Mouse (Mus musculus) common myeloid progenitor, adult 5-6 weeks (primary cell): Measurements from ENCODE around the gene Gm20481. TPM values are rescaled to one million over a fixed set of nuclear protein-coding genes. Genes with fewer than 3 reads are reported as not detected.
"Not testable (repeated sequence)": the region's sequence is repeated elsewhere in the genome, so short reads cannot be mapped to it uniquely, and the experiment has no call there.

Experiments used
- ATAC-seq: replicated peaks from 2 replicates; pipeline ENCODE4 v1.8.0; 2016; ENCODE audit warnings: low read depth, mild to moderate bottlenecking, moderate TSS enrichment, inconsistent platforms; ENCODE audit not compliant: poor library complexity, severe bottlenecking
- total RNA-seq: library from RNA; stranded (forward); fragments of 200-1000, 187-1606 nt; gene quantifications from 2 replicates; pipeline ENCODE4 v1.2.3, GENCODE M21; 2017

Gene Gm20481
- total RNA-seq, 1 experiment from 2014 or later: not detected

DNA sequence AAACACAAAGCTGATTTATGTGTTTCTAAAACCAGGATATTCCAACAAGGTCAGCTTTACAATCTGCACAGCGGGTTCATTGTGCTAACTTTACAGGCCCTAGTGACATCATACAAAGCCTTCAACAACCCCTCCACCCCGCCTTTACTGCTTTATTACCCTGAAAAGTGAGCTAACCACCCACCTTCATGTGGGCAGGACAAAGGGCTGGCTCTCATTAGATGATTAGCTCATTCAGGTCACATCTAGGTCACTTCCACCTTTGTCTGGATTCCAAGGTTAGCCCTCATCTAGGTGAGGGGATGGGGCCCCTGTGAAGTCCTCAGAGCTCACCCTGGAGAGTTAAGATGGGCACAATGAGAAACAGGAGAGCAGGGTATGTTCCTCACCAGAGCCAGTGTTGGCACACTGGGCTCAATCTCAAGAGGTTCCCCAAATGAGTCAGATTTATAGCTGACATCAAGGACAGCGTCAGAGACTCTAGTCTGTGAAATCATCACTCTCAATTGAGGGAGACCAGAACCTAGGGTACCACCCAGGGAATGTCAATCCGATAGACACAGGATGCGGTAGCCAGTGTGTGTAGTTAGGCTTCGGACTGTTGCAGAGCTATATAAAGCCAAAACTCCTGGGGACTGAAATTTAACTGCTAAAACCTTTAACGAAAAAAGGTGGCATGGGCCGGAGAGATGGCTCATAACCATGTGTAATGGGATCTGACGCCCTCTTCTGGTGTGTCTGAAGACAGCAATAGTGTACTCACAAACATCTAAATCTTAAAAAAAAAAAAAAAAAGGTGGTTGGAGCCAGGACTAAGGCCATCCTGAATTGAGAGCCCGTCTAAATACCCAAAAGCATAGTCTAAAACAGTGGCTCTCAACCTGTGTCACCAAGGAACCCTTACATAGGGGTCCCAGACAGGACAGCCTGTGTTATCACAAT lies 18.9 kb upstream of the Gm20481 start:
- no peak for ATAC-seq

DNA sequence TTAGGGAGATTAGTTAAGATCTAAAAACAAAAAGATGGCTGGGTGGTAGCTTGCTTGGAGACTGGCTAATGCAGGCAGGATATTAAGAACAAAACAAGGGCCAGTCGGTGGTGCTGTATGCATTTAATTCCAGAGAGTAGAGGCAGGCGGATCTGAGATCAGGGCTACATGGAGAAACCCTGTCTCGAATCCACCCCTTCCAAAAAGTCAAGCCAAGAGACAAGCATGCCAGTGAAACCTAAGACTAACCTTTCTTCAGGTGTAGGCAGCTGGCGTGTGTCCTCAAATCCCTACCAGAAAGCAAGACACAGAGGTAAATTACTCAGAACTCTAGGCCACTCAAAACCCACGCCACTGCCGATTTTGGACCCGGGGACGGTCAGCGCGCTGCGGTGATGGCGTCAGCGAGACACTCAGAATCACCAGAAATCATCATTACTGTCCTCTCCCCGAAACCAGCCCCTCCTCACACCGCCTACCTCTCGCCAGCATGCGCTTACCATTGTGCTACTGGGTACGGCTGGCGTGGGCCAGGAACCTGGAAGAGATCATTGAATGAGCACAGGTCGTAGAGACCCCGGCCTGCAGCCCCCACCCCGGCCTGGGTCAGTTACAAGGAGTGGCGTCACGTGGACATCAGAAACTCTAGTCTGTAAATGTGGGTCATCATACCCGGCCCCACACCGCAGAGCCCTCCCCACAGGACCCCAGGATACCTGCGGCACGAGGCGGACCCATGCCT lies 17.9 kb upstream of the Gm20481 start:
- ATAC-seq: no peak

DNA sequence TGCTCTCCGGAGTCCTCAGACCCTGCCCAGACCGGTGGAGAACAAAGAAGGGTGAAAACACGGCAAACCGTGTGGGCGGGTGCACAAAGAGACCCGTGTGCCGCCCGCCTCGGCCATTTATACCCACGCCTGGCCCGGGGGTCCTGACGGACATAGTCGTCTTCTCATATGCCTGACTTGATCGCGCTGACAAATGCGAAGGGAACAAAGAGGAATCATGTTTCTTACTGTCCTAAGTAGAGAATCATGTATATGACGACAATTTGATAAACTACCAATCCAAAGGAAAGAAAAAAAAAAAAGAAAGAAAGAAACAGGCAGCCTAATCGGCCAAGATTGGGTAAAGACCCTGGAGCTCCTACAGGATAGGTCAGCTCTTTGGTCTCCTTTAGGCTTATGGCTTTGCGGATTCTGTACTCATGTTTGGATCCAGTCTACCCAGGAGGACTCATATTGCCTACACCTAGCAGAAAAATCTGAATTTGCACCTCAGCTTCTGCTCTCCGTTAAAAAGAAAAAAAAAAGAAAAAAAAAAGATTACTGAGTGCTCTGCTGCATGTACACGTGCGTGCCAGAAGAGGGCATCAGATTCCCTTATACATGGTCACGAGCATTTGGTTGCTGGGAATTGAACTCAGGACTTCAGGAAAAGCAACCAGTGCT lies 17.2 kb upstream of the Gm20481 start:
- ATAC-seq: peak; percentile 81

DNA sequence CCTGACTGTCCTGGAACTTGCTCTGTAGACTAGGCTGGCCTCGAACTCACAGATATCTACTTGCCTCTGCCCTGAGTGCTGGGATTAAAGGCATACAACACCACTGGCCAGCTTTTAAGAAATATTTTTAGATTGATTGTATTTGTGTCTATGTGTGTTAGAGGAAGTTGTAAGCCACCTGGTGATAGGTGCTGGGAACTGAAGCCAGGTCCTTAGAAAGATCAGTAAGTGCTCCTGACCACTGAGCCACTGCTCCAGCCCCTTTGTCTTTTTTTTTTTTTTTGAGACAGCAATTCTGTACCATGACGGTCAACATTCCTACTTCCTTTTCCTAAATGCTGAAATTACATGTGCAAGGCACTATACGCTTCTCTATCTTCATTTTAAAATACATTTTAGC lies 16.5 kb upstream of the Gm20481 start:
- ATAC-seq: no peak

DNA sequence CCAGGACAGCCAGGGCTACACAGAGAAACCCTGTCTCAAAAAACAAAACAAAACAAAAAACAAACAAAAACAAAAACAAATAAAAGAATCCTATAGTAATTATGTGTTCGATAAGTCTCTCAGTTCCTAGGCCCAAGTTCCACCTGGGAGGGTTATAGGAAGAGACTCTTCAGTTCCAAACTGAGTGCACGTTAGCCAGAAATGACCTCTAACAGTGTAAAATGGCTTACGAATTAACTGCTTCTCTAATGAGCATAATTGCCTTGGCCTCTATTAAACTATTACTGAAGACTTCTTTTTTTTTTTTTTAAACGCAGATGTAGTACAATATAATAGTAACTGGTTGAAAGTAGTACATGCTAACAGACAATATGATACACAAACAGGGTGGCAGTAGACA lies 15.8 kb upstream of the Gm20481 start:
- no peak for ATAC-seq

DNA sequence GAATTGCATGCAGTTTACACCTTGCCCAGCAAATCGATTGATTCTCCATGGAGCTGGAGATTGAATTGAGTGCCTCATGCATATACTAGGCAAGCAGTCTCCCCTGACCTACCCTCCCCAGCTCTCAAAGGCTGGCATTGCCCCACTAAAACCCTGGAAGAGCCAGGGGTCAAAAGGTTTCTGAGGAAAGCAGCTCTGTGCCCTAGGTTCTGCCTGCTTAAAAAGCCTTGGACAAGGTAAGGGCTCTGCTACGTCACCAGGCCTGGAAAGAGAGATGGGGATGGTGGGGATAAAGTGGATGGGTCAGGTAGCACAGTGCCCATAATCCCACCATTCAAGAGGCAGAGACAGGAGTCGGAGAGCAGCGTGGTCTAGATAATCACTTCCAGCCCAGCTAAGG lies 14.9 kb upstream of the Gm20481 start:
- ATAC-seq: no peak

DNA sequence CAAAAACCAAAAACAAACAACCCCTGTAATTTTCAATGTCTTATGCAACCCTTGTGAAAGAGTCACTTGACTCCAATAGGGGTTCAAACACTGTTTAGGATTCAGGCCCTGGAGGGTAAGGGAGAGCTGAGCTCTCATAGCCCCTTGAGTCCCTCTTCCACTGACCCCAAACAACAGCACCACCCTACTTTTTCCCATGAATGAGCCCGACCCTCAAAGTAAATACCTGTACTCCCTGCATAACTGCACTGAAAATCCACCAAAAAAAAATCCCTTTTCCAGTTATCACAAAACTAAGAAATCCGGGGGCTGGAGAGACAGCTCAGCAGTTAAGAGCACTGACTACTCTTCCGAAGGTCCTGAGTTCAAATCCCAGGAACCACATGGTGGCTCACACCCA lies 13.8 kb upstream of the Gm20481 start:
- ATAC-seq: no peak

DNA sequence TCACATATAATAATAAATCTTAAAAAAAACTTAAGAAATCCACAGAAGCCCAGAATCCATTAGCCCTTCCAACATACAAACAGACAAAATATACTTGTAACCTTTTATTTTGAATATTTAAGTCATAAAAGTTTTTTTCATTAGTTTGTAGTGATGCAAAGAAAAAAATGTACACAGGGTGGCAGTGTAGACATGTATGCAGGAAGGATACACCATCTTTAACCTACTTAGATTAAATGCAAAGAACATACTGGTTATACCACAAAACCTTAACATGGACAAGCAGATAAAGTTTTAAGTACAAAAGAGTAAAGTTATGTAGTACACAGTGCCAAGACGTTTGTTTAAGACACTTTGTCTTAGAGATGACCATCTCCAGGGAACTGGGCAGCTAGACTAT lies 13.4 kb upstream of the Gm20481 start:
- no peak for ATAC-seq

DNA sequence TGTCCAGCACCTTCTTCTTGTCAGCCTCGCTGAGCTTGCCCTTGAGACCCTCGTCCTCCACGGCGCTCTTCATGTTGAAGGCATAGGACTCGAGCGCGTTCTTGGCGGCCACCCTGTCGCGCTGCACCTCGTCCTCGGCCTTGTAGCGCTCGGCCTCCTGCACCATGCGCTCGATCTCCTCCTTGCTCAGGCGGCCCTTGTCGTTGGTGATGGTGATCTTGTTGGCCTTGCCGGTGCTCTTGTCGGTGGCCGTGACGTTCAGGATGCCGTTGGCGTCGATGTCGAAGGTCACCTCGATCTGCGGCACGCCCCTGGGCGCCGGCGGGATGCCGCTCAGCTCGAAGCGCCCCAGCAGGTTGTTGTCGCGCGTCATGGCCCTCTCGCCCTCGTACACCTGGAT lies 12.4 kb upstream of the Gm20481 start:
- ATAC-seq: not testable (repeated sequence)

DNA sequence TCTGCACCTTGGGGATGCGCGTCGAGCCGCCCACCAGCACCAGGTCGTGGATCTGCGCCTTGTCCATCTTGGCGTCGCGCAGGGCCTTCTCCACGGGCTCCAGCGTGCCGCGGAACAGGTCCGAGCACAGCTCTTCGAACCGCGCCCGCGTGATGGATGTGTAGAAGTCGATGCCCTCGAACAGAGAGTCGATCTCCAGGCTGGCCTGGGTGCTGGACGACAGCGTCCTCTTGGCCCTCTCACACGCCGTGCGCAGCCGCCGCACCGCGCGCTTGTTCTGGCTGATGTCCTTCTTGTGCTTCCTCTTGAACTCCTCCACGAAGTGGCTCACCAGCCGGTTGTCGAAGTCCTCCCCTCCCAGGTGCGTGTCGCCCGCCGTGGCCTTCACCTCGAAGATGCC lies 11.7 kb upstream of the Gm20481 start:
- not testable (repeated sequence) for ATAC-seq

DNA sequence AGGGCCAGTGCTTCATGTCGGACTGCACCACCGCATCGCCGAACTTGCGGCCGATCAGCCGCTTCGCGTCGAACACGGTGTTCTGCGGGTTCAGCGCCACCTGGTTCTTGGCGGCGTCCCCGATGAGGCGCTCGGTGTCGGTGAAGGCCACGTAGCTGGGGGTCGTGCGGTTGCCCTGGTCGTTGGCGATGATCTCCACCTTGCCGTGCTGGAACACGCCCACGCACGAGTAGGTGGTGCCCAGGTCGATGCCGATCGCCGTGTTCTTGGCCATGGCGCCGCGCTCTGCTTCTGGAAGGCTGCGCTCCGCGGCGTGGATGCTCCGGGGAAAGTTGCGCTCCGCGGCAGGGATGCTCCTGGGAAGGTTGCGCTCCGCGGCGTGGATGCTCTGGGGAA lies 11.0 kb upstream of the Gm20481 start:
- not testable (repeated sequence) for ATAC-seq

DNA sequence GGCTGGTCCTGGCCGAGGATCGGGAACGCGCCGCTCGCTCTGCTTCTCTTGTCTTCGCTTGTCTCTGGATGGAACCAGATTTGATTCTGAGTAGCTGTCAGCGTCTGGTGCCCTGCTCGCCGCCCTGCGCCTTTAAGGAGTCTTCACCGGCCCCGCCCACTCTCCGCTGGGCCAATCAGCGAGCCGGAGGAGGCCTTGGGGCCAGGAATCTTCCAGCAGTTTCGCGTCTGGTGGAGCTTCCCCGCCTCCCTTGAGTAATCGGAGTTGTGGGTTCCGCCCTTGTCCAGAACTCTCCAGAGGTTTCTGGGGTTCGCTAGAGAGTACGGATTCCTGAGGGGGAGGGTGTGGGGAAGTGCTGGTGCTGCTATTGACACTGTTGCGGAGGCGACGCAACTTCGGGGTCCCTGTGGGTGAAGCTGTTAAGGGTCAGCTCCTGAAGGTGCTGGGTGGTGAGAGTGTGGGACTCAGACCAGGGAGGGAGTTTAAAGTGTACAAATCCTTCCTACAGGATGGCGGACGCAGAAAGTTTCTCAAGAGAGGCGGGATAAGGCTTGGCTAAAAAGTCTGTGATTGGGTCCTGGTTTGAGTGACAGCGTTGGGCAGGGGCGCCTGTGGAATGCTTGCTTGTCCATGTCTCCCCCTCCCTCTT lies 10.5 kb upstream of the Gm20481 start, which contains the start of gene Hspa1b:
Gene Hspa1b, minus strand, starts transcription at position 109 of the 649 bp plus-strand sequence.
- peak; percentile 90 for ATAC-seq

DNA sequence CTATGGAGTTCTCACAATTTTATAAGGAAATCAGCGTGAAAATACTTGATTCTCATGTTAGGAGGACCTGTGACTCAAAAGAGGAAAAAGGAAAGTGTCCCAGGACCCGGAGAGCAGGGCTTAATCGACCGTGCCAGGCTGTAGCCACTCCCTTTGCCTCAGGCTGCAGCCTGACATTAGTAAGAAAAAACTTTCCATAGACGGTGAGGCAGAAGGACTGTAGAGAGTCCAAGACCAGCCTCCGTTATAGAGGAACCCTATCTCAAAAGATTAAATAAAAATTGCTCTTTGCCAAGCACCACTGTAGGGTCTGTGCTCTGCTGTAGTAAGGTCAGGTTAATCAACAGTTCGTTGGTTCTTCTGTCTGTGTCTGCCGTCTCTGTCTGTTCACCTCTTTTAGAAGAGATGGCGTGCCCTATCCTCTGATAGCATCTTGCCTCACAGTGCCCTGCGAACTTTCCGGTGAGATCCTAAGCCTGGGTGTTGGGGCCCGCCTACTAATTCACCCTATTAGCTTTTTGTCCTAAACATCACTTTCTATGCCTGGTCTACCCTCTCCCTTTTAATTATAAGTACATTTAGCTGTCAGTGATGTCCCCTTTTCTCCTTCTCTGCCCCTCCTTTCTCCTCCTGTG lies 9.7 kb upstream of the Gm20481 start:
- no peak for ATAC-seq

DNA sequence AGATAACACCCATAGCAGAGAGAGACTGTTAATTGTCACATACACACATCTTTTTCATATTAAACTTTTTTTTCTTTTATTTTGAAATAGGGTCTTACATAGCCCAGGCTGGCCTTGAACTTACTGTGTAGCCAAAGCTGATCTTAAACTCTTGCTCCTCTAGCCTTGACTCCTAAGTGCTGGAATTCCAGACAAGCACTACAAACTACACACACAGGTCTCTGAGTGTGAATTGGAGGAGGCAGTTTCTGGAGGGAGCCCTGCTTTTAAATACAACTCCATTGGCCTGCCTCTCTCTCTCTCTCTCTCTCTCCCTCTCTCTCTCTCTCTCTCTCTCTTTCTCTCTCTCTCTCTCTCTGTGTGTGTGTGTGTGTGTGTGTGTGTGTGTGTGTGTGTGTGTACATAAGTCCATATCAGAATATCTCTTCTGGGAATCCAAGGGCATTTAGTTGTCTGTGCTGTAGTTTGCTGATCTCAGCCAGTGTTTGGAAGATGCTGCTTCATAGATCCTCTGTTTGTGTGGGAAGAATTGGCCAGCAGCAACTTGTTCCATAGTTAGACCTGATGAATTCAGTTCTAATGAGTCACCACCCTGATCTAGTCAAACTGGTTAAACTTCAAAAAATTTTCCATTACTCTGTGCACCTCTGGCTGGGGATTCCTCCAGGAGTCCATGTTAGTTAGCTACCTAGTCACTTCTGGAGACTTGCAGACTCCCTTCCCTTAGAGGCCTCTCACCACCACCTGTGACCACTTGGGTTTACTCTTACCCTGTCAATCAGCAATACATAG lies 8.8 kb upstream of the Gm20481 start:
- ATAC-seq: no peak

DNA sequence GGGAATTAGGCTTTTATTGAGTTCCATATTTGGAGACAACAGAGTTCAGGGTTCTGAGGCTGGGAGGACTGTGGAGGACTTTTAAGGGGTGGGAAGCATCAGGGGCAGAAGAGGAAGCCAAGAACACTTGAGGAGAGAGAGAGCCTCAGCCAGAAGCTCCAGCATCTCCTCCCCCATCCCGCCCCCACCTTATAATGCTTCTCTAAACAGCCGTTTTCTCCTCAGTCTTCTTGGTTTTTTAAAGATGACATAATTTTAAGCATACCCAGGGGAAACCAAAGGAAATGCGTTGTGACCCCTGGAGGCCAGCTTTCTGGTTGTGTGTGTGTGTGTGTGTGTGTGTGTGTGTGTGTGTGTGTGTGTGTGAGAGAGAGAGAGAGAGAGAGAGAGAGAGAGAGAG lies 7.6 kb upstream of the Gm20481 start:
- no peak for ATAC-seq

DNA sequence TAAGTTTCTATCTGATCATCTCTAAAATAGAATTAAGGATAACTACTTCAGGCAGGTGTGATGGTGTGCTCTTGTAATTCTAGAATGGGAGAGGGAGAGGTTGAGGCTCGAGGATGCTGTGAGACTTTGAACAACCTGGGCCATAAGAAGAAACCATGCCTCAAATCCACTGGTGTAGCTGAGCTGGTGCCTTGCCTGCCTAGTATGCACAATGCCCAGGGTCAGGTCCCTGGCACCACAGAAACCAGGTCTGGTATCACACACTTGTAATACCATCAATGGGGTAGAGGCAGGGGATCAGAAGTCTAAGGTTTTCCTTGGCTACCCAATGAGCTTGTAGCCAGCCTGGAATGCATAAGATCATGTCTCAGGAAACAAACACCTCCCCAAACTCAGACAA lies 6.9 kb upstream of the Gm20481 start:
- no peak for ATAC-seq

DNA sequence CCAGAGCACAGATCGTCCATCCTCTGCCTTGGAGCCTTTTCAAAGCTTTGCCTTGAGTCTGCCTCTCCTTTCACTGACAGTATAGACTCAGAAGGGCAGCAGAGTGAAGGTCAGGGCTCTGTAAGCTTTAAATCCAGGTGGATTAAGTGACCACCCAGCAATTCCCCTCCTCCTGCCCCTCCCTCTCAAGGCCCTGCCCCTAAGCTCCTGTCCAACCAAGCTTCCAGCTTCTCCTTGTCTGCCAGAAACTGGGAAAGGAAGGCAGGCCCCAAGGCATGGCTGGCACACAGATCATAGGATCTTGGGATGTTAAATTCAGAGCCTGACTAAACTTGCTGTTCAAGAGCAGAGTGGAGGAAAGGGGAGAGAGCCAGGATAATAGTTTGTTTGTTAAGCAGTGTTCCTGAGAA lies 5.1 kb upstream of the Gm20481 start:
- ATAC-seq: no peak

DNA sequence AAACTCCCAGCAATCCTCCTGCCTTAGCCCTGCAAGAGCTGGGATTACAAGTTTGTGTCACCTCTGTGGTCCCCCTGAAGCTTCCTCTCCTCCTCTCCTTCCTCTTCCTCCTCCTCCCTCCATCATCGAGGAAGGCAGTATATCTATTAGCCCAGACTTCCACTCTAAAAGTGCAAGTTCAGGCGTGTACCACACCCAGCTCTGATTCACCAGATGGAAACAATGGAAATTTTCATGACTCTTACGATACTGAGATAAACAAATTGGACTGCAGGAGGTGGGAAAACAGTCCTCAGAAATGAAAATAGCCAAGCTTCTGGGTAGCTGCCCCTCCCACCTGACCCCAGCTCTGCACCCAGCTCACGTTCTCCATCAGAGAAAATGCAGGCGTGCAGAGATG lies 4.1 kb upstream of the Gm20481 start:
- ATAC-seq: no peak

DNA sequence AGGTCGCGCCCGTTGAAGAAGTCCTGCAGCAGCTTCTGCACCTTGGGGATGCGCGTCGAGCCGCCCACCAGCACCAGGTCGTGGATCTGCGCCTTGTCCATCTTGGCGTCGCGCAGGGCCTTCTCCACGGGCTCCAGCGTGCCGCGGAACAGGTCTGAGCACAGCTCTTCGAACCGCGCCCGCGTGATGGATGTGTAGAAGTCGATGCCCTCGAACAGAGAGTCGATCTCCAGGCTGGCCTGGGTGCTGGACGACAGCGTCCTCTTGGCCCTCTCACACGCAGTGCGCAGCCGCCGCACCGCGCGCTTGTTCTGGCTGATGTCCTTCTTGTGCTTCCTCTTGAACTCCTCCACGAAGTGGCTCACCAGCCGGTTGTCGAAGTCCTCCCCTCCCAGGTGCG lies 1.1 kb downstream of the Gm20481 start:
- ATAC-seq: not testable (repeated sequence)
